Mouse (Mus musculus) spleen, postnatal 10 days (tissue): Measurements from ENCODE around the gene Clba1.

Experiments
- DNase-seq, 2 experiments: peaks; one replicate each; pipeline ENCODE4 v3.0.0; 2021 to 2022; ENCODE audit warnings: low spot score in 2 of 2

Clba1 gene

GRCm38 (mm10) chr12:112794998-112795397 is 13.7 kb upstream of the Clba1 start:
- no peak for DNase-seq

- no peak for DNase-seq
These were observed 13.2 kb upstream of the Clba1 start for GRCm38 (mm10) chr12:112795466-112796104.

- no peak for DNase-seq
These were observed 11.9 kb upstream of the Clba1 start for GRCm38 (mm10) chr12:112796551-112797510.

- DNase-seq, result no peak
These were observed 10.9 kb upstream of the Clba1 start for GRCm38 (mm10) chr12:112797672-112798331.

GRCm38 (mm10) chr12:112798332-112798681 is 10.4 kb upstream of the Clba1 start:
- DNase-seq, result no peak

- DNase-seq, result no peak
These were observed 10.0 kb upstream of the Clba1 start for GRCm38 (mm10) chr12:112798716-112799115.

GRCm38 (mm10) chr12:112799237-112799970 is 9.3 kb upstream of the Clba1 start:
- DNase-seq, result no peak

GRCm38 (mm10) chr12:112800476-112800875 is 8.3 kb upstream of the Clba1 start:
- peak; percentile 74 to 87 for DNase-seq

GRCm38 (mm10) chr12:112801864-112802846 is 6.6 kb upstream of the Clba1 start, which contains the start of gene Ahnak2:
Gene Ahnak2 (minus strand): TSS chr12:112802657.
- peak in 1 of 2 experiments; percentile 17 for DNase-seq

GRCm38 (mm10) chr12:112802917-112803316 is 5.8 kb upstream of the Clba1 start:
- DNase-seq, result no peak

GRCm38 (mm10) chr12:112804046-112804445 is 4.7 kb upstream of the Clba1 start:
- DNase-seq, result no peak

- DNase-seq, result peak in 1 of 2 experiments; percentile 14
These were observed 2.7 kb upstream of the Clba1 start for GRCm38 (mm10) chr12:112806044-112806443.

- no peak for DNase-seq
These were observed 941 bp upstream of the Clba1 start for GRCm38 (mm10) chr12:112807796-112808195.

- no peak for DNase-seq
These were observed 538 bp upstream of the Clba1 start for GRCm38 (mm10) chr12:112808212-112808586.

- DNase-seq, result peak in 1 of 2 experiments; percentile 23
These were observed 904 bp downstream of the Clba1 start for GRCm38 (mm10) chr12:112809641-112810040.

- no peak for DNase-seq
These were observed 1.6 kb downstream of the Clba1 start for GRCm38 (mm10) chr12:112810092-112810885.

- no peak for DNase-seq
These were observed 4.6 kb downstream of the Clba1 start for GRCm38 (mm10) chr12:112813370-112813769.

GRCm38 (mm10) chr12:112814682-112815470 is 6.1 kb downstream of the Clba1 start:
- no peak for DNase-seq

GRCm38 (mm10) chr12:112816294-112816693 is 7.6 kb downstream of the Clba1 start:
- peak; percentile 42 to 76 for DNase-seq
